Mouse (Mus musculus): ENCODE measurements around the gene Kif5a. TPM values are rescaled to one million over a fixed set of nuclear protein-coding genes. Genes with fewer than 3 reads are reported as not detected.

Gene Kif5a
- total RNA-seq, 1 experiment, result 6.2 TPM

DNA sequence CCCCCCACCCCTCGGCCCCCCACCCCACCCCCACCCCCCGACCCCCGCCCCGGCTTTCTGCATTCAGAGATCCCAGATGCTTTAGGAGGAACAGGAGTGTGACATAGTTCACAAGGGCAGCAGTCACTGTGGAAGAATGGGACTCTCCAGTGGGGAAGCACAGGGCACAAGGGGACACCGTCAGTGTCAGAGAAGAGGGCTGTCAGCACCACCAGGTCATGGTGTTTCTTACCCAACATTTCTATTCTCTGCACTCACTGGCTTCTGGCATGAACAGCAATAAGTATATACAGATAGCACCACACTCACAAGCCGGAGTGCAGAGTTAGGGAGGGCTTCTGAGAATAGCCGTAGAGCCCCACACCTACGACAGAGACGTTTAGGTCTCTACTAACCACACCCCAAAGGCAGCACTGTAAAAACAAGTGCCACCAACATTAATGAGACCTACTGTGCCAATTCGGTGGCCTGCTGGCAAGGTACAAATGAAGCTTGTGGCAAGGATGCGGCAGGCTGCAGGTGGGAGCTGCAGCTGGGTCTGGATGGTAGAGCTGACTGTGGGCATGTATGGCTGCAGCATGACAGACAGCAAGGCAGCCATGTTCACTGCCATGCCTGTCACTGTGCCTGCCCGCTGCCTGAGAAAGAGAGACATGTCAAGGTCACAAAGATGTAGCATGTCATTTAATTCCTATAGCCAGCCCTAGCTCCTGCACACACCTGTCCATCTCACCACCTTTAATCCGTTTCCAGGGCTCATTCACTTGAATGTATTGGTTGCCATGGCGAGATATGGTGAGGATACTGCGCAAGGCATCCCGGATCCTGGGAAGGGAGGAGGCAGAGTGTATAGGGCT, 34.1 kb upstream of the Kif5a start:
- TF ChIP-seq ZNF384 (IDR thresholded peaks at IDR 0.05; ENCODE audit: low read depth, low read length) (no peak), ZC3H11A (IDR thresholded peaks at IDR 0.05; ENCODE audit: borderline replicate concordance, low read depth, low read length) (no peak), MAFK (IDR thresholded peaks at IDR 0.05; ENCODE audit: insufficient read depth, low read depth, low read length) (no peak), HCFC1 (IDR thresholded peaks at IDR 0.05; ENCODE audit: borderline replicate concordance, insufficient read depth, low read length) (no peak), CHD2 (IDR thresholded peaks at IDR 0.05; ENCODE audit: low read depth, low read length) (no peak)
- H3K9me3 ChIP-seq (ENCODE audit: control insufficient read depth, insufficient read depth, low read depth, low read length), result no peaks in the 10 kb centered on the region
- H3K9ac ChIP-seq (ENCODE audit: insufficient read depth, low read depth, low read length, poor library complexity, severe bottlenecking), result no peak overlapping the region
- peaks cover 55% of the 10 kb centered on the region for H3K36me3 ChIP-seq (ENCODE audit: control insufficient read depth, insufficient read depth, low read length, poor library complexity, severe bottlenecking)
- no peak overlapping the region for H3K27ac ChIP-seq (ENCODE audit: insufficient read depth, low read depth, low read length, poor library complexity, severe bottlenecking)
- DNase-seq (ENCODE audit: low read depth, low spot score), result no peak
- in situ Hi-C loops (cut with MboI; ENCODE audit: low sequenced_read_pairs in 2 of 2, unreplicated experiment in 2 of 2), result no loop called here
- H3K4me1 ChIP-seq (ENCODE audit: control insufficient read depth in 2 of 2, insufficient read depth in 2 of 2, low read length in 2 of 2, poor library complexity in 1 of 2), result peaks cover 0 to 2% of the 10 kb centered on the region in 2 experiments; a peak in 1 of 4 replicates
- H3K4me3 ChIP-seq (ENCODE audit: insufficient read depth in 1 of 2, low read depth in 1 of 2, low read length in 2 of 2, poor library complexity in 1 of 2, severe bottlenecking in 1 of 2), result no peak overlapping the region

DNA sequence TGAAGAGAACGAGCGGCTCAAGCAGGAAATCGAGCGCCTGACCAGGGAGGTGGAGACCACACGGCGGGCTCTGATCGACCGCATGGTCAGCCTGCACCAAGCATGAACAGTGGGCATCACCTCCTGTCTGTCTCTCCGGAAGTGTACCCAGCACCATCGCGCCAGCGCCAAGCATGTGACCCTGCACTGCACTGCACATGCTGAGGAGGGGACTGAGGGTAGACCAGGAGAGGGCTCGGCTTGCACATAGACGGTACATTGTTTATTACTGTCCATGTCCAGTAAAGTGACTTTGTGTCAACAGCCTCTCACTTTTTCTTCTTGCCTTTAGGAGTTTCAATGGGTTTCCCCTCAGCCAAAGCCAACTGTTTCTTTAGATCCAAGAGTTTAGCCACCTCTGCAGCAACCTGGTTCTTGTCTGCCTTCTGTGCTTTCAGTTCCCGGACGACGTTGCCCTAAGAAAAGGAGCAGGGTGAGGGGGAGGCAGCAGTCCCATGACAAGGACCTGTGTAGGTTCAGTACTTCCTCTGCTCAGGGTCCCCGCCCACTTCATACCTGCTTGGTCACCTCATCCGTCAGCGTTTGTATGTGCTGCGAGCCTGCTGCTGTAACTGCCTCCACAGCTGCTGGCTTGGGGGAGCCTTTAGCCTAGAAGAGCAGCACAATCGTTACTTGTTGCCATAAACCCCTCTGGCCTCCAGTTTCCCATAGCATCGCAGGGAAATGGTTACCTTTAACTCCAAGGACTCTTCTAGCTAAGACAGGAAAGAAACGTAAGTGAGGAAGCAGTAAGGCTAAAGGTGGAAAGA, 33.0 kb upstream of the Kif5a start:
- in situ Hi-C loops (cut with MboI; ENCODE audit: low sequenced_read_pairs in 2 of 2, unreplicated experiment in 2 of 2), result no loop called here

DNA sequence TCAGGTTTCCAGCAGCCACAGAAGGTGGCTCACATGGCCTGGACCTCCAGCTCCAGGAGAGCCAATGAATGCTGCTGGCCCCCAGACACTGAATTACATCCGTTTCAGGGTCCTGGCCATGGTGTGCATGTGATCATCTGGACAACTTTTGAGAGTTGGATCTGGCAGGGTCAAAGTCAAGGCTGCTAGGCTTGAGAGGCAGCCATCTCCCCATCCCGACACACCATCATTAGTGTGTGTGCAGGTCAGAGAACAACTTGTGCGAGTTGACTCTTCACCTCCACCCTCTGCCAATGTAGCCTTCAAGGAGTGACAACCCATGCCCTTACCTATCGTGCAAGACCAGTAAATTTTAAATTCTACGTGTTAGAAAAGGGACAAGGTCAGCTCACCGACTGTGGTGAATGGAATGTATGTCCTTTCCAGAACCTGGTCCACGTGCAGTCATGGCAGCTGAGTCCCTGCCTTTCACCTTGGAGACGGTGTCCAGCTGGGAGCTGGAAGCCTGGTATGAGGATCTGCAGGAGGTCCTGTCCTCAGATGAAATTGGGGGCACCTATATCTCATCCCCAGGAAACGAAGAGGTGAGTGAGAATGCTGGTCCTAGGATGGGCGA, 31.9 kb upstream of the Kif5a start:
- TF ChIP-seq HCFC1 (IDR thresholded peaks at IDR 0.05; ENCODE audit: borderline replicate concordance, insufficient read depth, low read length), result no peak
- TF ChIP-seq ZC3H11A (IDR thresholded peaks at IDR 0.05; ENCODE audit: borderline replicate concordance, low read depth, low read length), result no peak
- no peak for TF ChIP-seq CHD2 (IDR thresholded peaks at IDR 0.05; ENCODE audit: low read depth, low read length)
- no peak for TF ChIP-seq ZNF384 (IDR thresholded peaks at IDR 0.05; ENCODE audit: low read depth, low read length)
- TF ChIP-seq MAFK (IDR thresholded peaks at IDR 0.05; ENCODE audit: insufficient read depth, low read depth, low read length), result no peak
- no peak for DNase-seq (ENCODE audit: low read depth, low spot score)
- in situ Hi-C loops (cut with MboI; ENCODE audit: low sequenced_read_pairs in 2 of 2, unreplicated experiment in 2 of 2), result no loop called here
- Histone ChIP-seq H3K36me3 (ENCODE audit: control insufficient read depth, insufficient read depth, low read length, poor library complexity, severe bottlenecking) (peaks cover 48% of the 10 kb centered on the region), H3K27ac (ENCODE audit: insufficient read depth, low read depth, low read length, poor library complexity, severe bottlenecking) (no peak overlapping the region), H3K4me3 (ENCODE audit: insufficient read depth in 1 of 2, low read depth in 1 of 2, low read length in 2 of 2, poor library complexity in 1 of 2, severe bottlenecking in 1 of 2) (no peak overlapping the region), H3K9me3 (ENCODE audit: control insufficient read depth, insufficient read depth, low read depth, low read length) (no peaks in the 10 kb centered on the region), H3K9ac (ENCODE audit: insufficient read depth, low read depth, low read length, poor library complexity, severe bottlenecking) (no peak overlapping the region), H3K4me1 (ENCODE audit: control insufficient read depth in 2 of 2, insufficient read depth in 2 of 2, low read length in 2 of 2, poor library complexity in 1 of 2) (peaks cover 0 to 5% of the 10 kb centered on the region in 2 experiments; a peak in 2 of 4 replicates)

More for the DNA sequence above, 33.0 kb upstream of the Kif5a start:
- peaks cover 53% of the 10 kb centered on the region for H3K36me3 ChIP-seq (ENCODE audit: control insufficient read depth, insufficient read depth, low read length, poor library complexity, severe bottlenecking)
- no peak overlapping the region for H3K9ac ChIP-seq (ENCODE audit: insufficient read depth, low read depth, low read length, poor library complexity, severe bottlenecking)
- H3K4me1 ChIP-seq (ENCODE audit: control insufficient read depth in 2 of 2, insufficient read depth in 2 of 2, low read length in 2 of 2, poor library complexity in 1 of 2), result peaks cover 0 to 5% of the 10 kb centered on the region in 2 experiments; a peak in 1 of 4 replicates
- TF ChIP-seq CHD2 (IDR thresholded peaks at IDR 0.05; ENCODE audit: low read depth, low read length) (no peak), ZC3H11A (IDR thresholded peaks at IDR 0.05; ENCODE audit: borderline replicate concordance, low read depth, low read length) (no peak), HCFC1 (IDR thresholded peaks at IDR 0.05; ENCODE audit: borderline replicate concordance, insufficient read depth, low read length) (no peak), MAFK (IDR thresholded peaks at IDR 0.05; ENCODE audit: insufficient read depth, low read depth, low read length) (no peak), ZNF384 (IDR thresholded peaks at IDR 0.05; ENCODE audit: low read depth, low read length) (no peak)
- H3K9me3 ChIP-seq (ENCODE audit: control insufficient read depth, insufficient read depth, low read depth, low read length), result no peaks in the 10 kb centered on the region
- no peak overlapping the region for H3K27ac ChIP-seq (ENCODE audit: insufficient read depth, low read depth, low read length, poor library complexity, severe bottlenecking)
- no peak for DNase-seq (ENCODE audit: low read depth, low spot score)
- H3K4me3 ChIP-seq (ENCODE audit: insufficient read depth in 1 of 2, low read depth in 1 of 2, low read length in 2 of 2, poor library complexity in 1 of 2, severe bottlenecking in 1 of 2), result no peak overlapping the region

DNA sequence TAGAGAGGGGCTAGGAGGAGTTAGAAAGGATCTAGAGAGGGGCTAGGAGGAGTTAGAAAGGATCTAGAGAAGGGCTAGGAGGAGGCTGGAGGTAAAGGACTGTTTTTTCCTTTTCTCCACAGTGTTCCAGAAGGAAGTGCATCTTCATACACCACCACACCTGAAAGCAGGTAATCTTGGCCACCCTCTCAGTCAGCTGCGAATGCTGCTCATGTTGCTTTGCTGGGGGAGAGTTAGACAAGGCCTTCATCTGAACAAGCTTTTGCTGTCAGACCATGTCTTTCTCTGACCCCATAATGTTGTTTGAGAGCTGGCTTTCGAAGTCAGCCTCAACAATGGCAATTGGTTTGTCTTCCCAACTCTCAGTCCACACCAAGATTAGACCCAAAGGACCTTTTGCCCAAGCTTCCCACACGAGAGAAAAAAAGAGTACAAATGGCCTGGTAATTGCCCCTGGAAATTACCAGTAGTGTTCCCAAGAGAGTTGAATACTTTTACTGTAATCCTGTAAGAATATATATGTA, 30.5 kb upstream of the Kif5a start:
- Histone ChIP-seq H3K4me1 (ENCODE audit: control insufficient read depth in 2 of 2, insufficient read depth in 2 of 2, low read length in 2 of 2, poor library complexity in 1 of 2) (peaks cover 2 to 8% of the 10 kb centered on the region in 2 experiments; a peak in 3 of 4 replicates), H3K9ac (ENCODE audit: insufficient read depth, low read depth, low read length, poor library complexity, severe bottlenecking) (no peak overlapping the region), H3K4me3 (ENCODE audit: insufficient read depth in 1 of 2, low read depth in 1 of 2, low read length in 2 of 2, poor library complexity in 1 of 2, severe bottlenecking in 1 of 2) (no peak overlapping the region), H3K36me3 (ENCODE audit: control insufficient read depth, insufficient read depth, low read length, poor library complexity, severe bottlenecking) (peaks cover 35% of the 10 kb centered on the region), H3K27ac (ENCODE audit: insufficient read depth, low read depth, low read length, poor library complexity, severe bottlenecking) (no peak overlapping the region), H3K9me3 (ENCODE audit: control insufficient read depth, insufficient read depth, low read depth, low read length) (no peaks in the 10 kb centered on the region)
- no peak for TF ChIP-seq ZC3H11A (IDR thresholded peaks at IDR 0.05; ENCODE audit: borderline replicate concordance, low read depth, low read length)
- no peak for TF ChIP-seq MAFK (IDR thresholded peaks at IDR 0.05; ENCODE audit: insufficient read depth, low read depth, low read length)
- no peak for TF ChIP-seq ZNF384 (IDR thresholded peaks at IDR 0.05; ENCODE audit: low read depth, low read length)
- no peak for TF ChIP-seq CHD2 (IDR thresholded peaks at IDR 0.05; ENCODE audit: low read depth, low read length)
- no peak for TF ChIP-seq HCFC1 (IDR thresholded peaks at IDR 0.05; ENCODE audit: borderline replicate concordance, insufficient read depth, low read length)
- DNase-seq (ENCODE audit: low read depth, low spot score), result no peak
- in situ Hi-C loops (cut with MboI; ENCODE audit: low sequenced_read_pairs in 2 of 2, unreplicated experiment in 2 of 2), result no loop called here

All from ES-E14 (cell line).